Mouse (Mus musculus) limb, embryonic 12.5 days (tissue): ENCODE results near the gene Kctd3. TPM values are rescaled to one million over a fixed set of nuclear protein-coding genes. Genes with fewer than 3 reads are reported as not detected.

ENCODE experiments used
- ATAC-seq: fragments of 200-750 bp; cut with Nextera tagmentation; 2 replicates; pipeline ENCODE4 v1.8.0; 2017; ENCODE audit warnings: low read depth, moderate TSS enrichment; ENCODE audit not compliant: insufficient number of reproducible peaks, insufficient read depth, low FRiP score, low TSS enrichment
- H3K27ac ChIP-seq: fragments of 300-500 bp; sonication (generic); 2 replicates; pipeline ENCODE4 v1.5.1; 2016; ENCODE audit warnings: mild to moderate bottlenecking, moderate library complexity
- H3K27me3 ChIP-seq: fragments of 300-500 bp; sonication (generic); 2 replicates; pipeline ENCODE4 v1.6.1; 2016; ENCODE audit warnings: mild to moderate bottlenecking, moderate library complexity
- H3K36me3 ChIP-seq: fragments of 300-500 bp; sonication (generic); 2 replicates; pipeline ENCODE4 v1.6.1; 2016; ENCODE audit warnings: mild to moderate bottlenecking, moderate library complexity
- H3K4me1 ChIP-seq: fragments of 300-500 bp; sonication (generic); replicated peaks from 2 replicates; pipeline ENCODE4 v1.6.1; 2016
- H3K4me2 ChIP-seq: fragments of 300-500 bp; sonication (generic); 2 replicates; pipeline ENCODE4 v1.6.1; 2016; ENCODE audit warnings: mild to moderate bottlenecking, moderate library complexity
- H3K4me3 ChIP-seq: fragments of 300-500 bp; sonication (generic); replicated peaks from 2 replicates; pipeline ENCODE4 v1.5.1; 2016; ENCODE audit warnings: mild to moderate bottlenecking
- H3K9ac ChIP-seq: fragments of 300-500 bp; sonication (generic); replicated peaks from 2 replicates; pipeline ENCODE4 v1.6.1; 2016; ENCODE audit warnings: mild to moderate bottlenecking, moderate library complexity
- H3K9me3 ChIP-seq: fragments of 300-500 bp; sonication (generic); 2 replicates; pipeline ENCODE4 v1.6.1; 2016; ENCODE audit warnings: mild to moderate bottlenecking, moderate library complexity
- WGBS: fragments of 180-500 bp; shearing (Covaris S2); methylation state at CpG from one replicate; pipeline ENCODE4 v1.1.7; 2016; 5-methylcytosine and 5-hydroxymethylcytosine counted together
- polyA plus RNA-seq: library from polyadenylated mRNA; unstranded; fragments of >200 nt; fragmentation: Nextera tagmentation; extraction: Ambion mirVana; gene quantifications from 2 replicates; pipeline ENCODE4 v1.2.1, GENCODE M21; 2016

Gene Kctd3
- polyA plus RNA-seq: 44.5 and 46.5 TPM in 2 replicates

- peaks cover 13% of the 10 kb centered on the region for H3K4me1 ChIP-seq
- H3K27ac ChIP-seq: peak within 1 kb of the TSS; percentile 70
- peak; percentile 79 for ATAC-seq
- WGBS: under 1% methylated on average over 74 of the region's 74 CpGs
- peaks cover 13% of the 10 kb centered on the region; the same call in 1 of the 2 replicates for H3K36me3 ChIP-seq
- peak within 1 kb of the TSS; percentile 99 for H3K4me3 ChIP-seq
- H3K9me3 ChIP-seq: no peaks in the 10 kb centered on the region
- H3K27me3 ChIP-seq: no peaks in the 10 kb centered on the region
- H3K9ac ChIP-seq: peak within 1 kb of the TSS; percentile 94
- H3K4me2 ChIP-seq: peak within 1 kb of the TSS; percentile 94
Measured at GRCm38 (mm10) chr1:189007239-189007979, at the start of gene Kctd3. Gene Kctd3, minus strand, starts transcription at chr1:189007841.

GRCm38 (mm10) chr1:189057425-189057824 lies 49.8 kb upstream of the Kctd3 start:
- Histone ChIP-seq H3K4me1 (no peaks in the 10 kb centered on the region), H3K36me3 (no peaks in the 10 kb centered on the region), H3K9me3 (no peaks in the 10 kb centered on the region), H3K4me3 (no peak overlapping the region), H3K27me3 (no peaks in the 10 kb centered on the region), H3K4me2 (no peak overlapping the region), H3K27ac (no peak overlapping the region), H3K9ac (no peak overlapping the region)
- no peak for ATAC-seq
- WGBS: 73% methylated on average over 4 of the region's 4 CpGs

GRCm38 (mm10) chr1:189055933-189056332 lies 48.3 kb upstream of the Kctd3 start:
- Histone ChIP-seq H3K4me3 (no peak overlapping the region), H3K9ac (no peak overlapping the region), H3K27me3 (no peaks in the 10 kb centered on the region), H3K4me2 (no peak overlapping the region), H3K4me1 (no peaks in the 10 kb centered on the region), H3K27ac (no peak overlapping the region), H3K9me3 (no peaks in the 10 kb centered on the region), H3K36me3 (no peaks in the 10 kb centered on the region)
- whole genome bisulfite sequencing: 41% methylated on average over 2 of the region's 2 CpGs
- no peak for ATAC-seq

- Histone ChIP-seq H3K4me3 (no peak overlapping the region), H3K27ac (no peak overlapping the region)
- no peak for ATAC-seq
Measured at GRCm38 (mm10) chr1:189054941-189055551, 47.4 kb upstream of the Kctd3 start.

GRCm38 (mm10) chr1:189054191-189054590 lies 46.5 kb upstream of the Kctd3 start:
- H3K4me2 ChIP-seq: no peak overlapping the region
- H3K4me3 ChIP-seq: no peak overlapping the region
- H3K9me3 ChIP-seq: no peaks in the 10 kb centered on the region
- no peak for ATAC-seq
- H3K9ac ChIP-seq: no peak overlapping the region
- no peaks in the 10 kb centered on the region for H3K27me3 ChIP-seq
- 82% methylated on average over 5 of the region's 5 CpGs for WGBS
- no peak overlapping the region for H3K27ac ChIP-seq
- no peaks in the 10 kb centered on the region for H3K36me3 ChIP-seq
- 0 out of 2 replicates have a peak, but pooled peaks cover 3% of the 10 kb centered on the region for H3K4me1 ChIP-seq

More at GRCm38 (mm10) chr1:189054941-189055551, 47.4 kb upstream of the Kctd3 start:
- Histone ChIP-seq H3K4me2 (no peak overlapping the region), H3K27me3 (no peaks in the 10 kb centered on the region), H3K9me3 (no peaks in the 10 kb centered on the region), H3K4me1 (0 out of 2 replicates have a peak, but pooled peaks cover 3% of the 10 kb centered on the region), H3K36me3 (no peaks in the 10 kb centered on the region), H3K9ac (no peak overlapping the region)
- 77% methylated on average over 8 of the region's 8 CpGs for WGBS

GRCm38 (mm10) chr1:189052189-189052588 lies 44.5 kb upstream of the Kctd3 start:
- Histone ChIP-seq H3K4me2 (no peak overlapping the region), H3K27ac (no peak overlapping the region), H3K36me3 (no peaks in the 10 kb centered on the region), H3K4me1 (0 out of 2 replicates have a peak, but pooled peaks cover 3% of the 10 kb centered on the region), H3K4me3 (no peak overlapping the region), H3K9me3 (no peaks in the 10 kb centered on the region), H3K27me3 (no peaks in the 10 kb centered on the region), H3K9ac (no peak overlapping the region)
- 84% methylated on average over 4 of the region's 4 CpGs for WGBS
- ATAC-seq: no peak

GRCm38 (mm10) chr1:189050122-189050521 lies 42.5 kb upstream of the Kctd3 start:
- H3K36me3 ChIP-seq: no peaks in the 10 kb centered on the region
- H3K4me2 ChIP-seq: no peak overlapping the region
- H3K4me1 ChIP-seq: 0 out of 2 replicates have a peak, but pooled peaks cover 3% of the 10 kb centered on the region
- H3K27me3 ChIP-seq: no peaks in the 10 kb centered on the region
- no peak for ATAC-seq
- H3K9ac ChIP-seq: no peak overlapping the region
- no peak overlapping the region for H3K4me3 ChIP-seq
- no peaks in the 10 kb centered on the region for H3K9me3 ChIP-seq
- no peak overlapping the region for H3K27ac ChIP-seq
- WGBS: 23% methylated on average over 3 of the region's 3 CpGs

DNA sequence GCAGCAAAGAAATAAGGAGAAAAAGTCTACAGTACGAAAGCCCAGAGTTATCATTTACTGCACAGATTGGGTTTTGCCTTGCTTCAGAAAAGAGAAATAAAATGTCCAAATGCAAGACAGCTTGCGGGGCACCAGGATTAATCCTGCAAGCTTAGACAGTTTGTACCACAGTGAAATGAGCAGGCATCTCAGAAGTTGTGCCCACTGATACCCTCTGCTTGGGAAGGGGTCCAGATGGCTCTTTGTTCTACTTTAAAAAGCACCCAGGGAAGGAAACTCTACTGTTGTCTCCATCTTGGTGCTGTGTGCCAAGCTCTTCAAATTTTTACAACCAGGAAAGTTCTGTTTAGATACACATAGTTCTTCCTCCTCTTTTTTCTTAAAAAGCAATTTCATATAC lies 40.7 kb upstream of the Kctd3 start:
- no peaks in the 10 kb centered on the region for H3K9me3 ChIP-seq
- no peak overlapping the region for H3K4me2 ChIP-seq
- no peak overlapping the region for H3K9ac ChIP-seq
- no peak overlapping the region for H3K27ac ChIP-seq
- no peaks in the 10 kb centered on the region for H3K27me3 ChIP-seq
- 0 out of 2 replicates have a peak, but pooled peaks cover 3% of the 10 kb centered on the region for H3K4me1 ChIP-seq
- ATAC-seq: no peak
- 90% methylated on average over 2 of the region's 2 CpGs for WGBS
- no peak overlapping the region for H3K4me3 ChIP-seq
- H3K36me3 ChIP-seq: no peaks in the 10 kb centered on the region

- WGBS: 95% methylated on average over 3 of the region's 3 CpGs
- Histone ChIP-seq H3K4me2 (no peak overlapping the region), H3K4me3 (no peak overlapping the region), H3K9me3 (no peaks in the 10 kb centered on the region), H3K27ac (no peak overlapping the region), H3K36me3 (no peaks in the 10 kb centered on the region), H3K4me1 (0 out of 2 replicates have a peak, but pooled peaks cover 3% of the 10 kb centered on the region), H3K27me3 (no peaks in the 10 kb centered on the region), H3K9ac (no peak overlapping the region)
- no peak for ATAC-seq
Measured at GRCm38 (mm10) chr1:189047918-189048317, 40.3 kb upstream of the Kctd3 start.

DNA sequence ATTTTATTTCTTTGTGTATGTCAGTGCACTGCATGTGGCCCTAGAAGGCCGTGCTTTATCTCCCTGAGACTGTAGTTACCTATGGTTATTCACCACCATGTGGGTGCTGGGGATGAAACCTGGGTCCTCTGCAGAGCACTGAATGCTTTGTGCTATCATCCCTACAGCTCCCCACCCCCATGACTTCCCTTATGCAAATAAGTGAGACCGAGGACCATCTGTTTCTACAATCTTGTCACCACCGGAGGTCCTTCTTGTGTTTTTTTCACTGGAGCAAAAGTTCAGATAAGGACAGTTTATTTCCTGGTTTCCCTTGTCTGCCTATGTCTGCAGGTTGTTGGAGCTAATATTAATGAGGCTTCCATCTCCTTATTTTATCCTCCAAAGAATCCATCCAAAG lies 39.2 kb upstream of the Kctd3 start:
- Histone ChIP-seq H3K9ac (no peak overlapping the region), H3K9me3 (no peaks in the 10 kb centered on the region), H3K36me3 (no peaks in the 10 kb centered on the region), H3K27me3 (no peaks in the 10 kb centered on the region), H3K4me2 (no peak overlapping the region), H3K27ac (no peak overlapping the region), H3K4me1 (0 out of 2 replicates have a peak, but pooled peaks cover 3% of the 10 kb centered on the region), H3K4me3 (no peak overlapping the region)
- no peak for ATAC-seq
- WGBS: 78% methylated on average over 3 of the region's 3 CpGs

DNA sequence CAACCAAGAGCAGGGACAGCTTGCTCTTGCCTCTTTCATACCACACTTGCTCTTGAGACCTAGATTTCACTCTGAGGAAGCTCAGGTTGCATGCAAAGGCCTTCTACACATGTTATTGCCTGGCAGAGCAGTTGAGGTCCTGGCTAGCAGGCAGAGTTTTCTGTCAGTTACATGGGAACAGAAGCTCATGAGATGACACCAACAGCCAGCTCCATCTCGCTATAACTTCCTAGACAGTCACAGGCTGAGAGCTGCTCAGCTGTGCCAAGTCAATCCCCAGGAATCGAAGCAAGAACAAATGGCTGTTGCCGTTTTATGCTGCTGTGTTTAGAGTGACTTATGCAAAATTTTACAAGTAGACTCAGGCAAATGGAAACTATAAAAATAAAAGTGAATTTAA lies 38.7 kb upstream of the Kctd3 start:
- H3K36me3 ChIP-seq: no peaks in the 10 kb centered on the region
- 0 out of 2 replicates have a peak, but pooled peaks cover 3% of the 10 kb centered on the region for H3K4me1 ChIP-seq
- 87% methylated on average over 3 of the region's 3 CpGs for WGBS
- no peaks in the 10 kb centered on the region for H3K9me3 ChIP-seq
- no peak for ATAC-seq
- no peak overlapping the region for H3K9ac ChIP-seq
- no peak overlapping the region for H3K4me3 ChIP-seq
- H3K27ac ChIP-seq: no peak overlapping the region
- H3K4me2 ChIP-seq: no peak overlapping the region
- no peaks in the 10 kb centered on the region for H3K27me3 ChIP-seq
